Mouse (Mus musculus) granulocyte monocyte progenitor cell, adult 5-6 weeks (primary cell): ENCODE data around the gene Tmed8. TPM values are rescaled to one million over a fixed set of nuclear protein-coding genes. Genes with fewer than 3 reads are reported as not detected.

Source experiments
- ATAC-seq: replicated peaks from 2 replicates; pipeline ENCODE4 v1.8.0; 2016; ENCODE audit warnings: mild to moderate bottlenecking, moderate TSS enrichment, inconsistent platforms; ENCODE audit not compliant: poor library complexity, severe bottlenecking
- total RNA-seq, 2 experiments: library from RNA; stranded (forward) in 1 of 2; stranded (reverse) in 1 of 2; fragments of 200-712, 200-1000 nt in 1 of 2; fragments of >200 nt in 1 of 2; fragmentation: Nextera tagmentation in 1 of 2; gene quantifications; 2 replicates each; pipeline ENCODE4 v1.2.3; 2014 to 2017

Tmed8 gene
- total RNA-seq, 2 experiments from 2014 or later = 8.0 to 9.6 TPM

DNA sequence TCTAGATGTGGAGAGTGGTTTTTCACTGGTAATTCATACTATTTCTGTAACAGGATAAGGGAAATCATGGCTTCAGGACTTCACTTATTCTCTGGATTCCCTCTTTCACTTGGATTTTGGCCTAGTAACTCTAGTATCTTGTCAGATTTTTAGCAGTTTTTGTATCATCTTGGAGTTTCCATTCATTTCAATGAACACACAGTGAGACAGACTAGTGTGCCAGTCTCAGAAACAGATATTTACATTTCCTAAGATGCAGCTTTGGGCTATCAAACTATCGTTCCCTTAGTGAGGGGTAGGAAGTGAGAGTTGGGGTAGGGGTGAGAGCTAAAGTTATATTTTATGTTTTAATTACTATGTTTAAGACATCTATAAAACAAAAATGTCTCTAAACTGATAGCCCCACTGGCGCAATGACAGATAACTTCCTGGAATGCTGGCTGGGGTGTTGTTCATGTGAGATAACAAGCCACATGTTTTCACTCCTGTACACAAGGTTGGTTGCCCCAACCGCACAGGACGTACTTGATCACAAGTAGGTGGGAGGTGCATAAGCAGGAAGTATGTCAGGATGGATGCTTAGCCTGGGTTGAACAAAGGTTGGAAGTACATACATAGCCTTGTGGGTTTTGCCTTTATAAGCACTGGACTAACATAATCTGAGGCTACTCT is 78.2 kb downstream of the Tmed8 start:
- ATAC-seq = no peak

Other genes starting within 250 kb of the Tmed8 start
- not detected in 2 replicates for gene Zdhhc22, start 210.0 kb downstream of the Tmed8 start, total RNA-seq (2014; fragmentation: Nextera tagmentation)
- not detected in 2 replicates for gene Zdhhc22, start 210.0 kb downstream of the Tmed8 start, total RNA-seq (2017)
- not detected in 2 replicates for gene Tmem63c, start 179.1 kb downstream of the Tmed8 start, total RNA-seq (2014; fragmentation: Nextera tagmentation)
- gene Tmem63c, start 179.1 kb downstream of the Tmed8 start, total RNA-seq (2017) = not detected in 2 replicates
- not detected in 2 replicates for gene Ngb, start 97.9 kb downstream of the Tmed8 start, total RNA-seq (2014; fragmentation: Nextera tagmentation)
- not detected in 2 replicates for gene Ngb, start 97.9 kb downstream of the Tmed8 start, total RNA-seq (2017)
- gene Gstz1, start 53.3 kb downstream of the Tmed8 start, total RNA-seq (2014; fragmentation: Nextera tagmentation) = 34.2 and 45.7 TPM in 2 replicates
- 22.3 and 28.8 TPM in 2 replicates for gene Gstz1, start 53.3 kb downstream of the Tmed8 start, total RNA-seq (2017)
- gene Pomt2, start 52.5 kb downstream of the Tmed8 start, total RNA-seq (2014; fragmentation: Nextera tagmentation) = 8.8 and 11.8 TPM in 2 replicates
- gene Pomt2, start 52.5 kb downstream of the Tmed8 start, total RNA-seq (2017) = 7.9 and 9.8 TPM in 2 replicates
- 3.2 TPM in 1 of 2 replicates, not detected in the other for gene Samd15, start 731 bp downstream of the Tmed8 start, total RNA-seq (2014; fragmentation: Nextera tagmentation)
- not detected in 2 replicates for gene Samd15, start 731 bp downstream of the Tmed8 start, total RNA-seq (2017)
- 1.8 TPM in 1 of 2 replicates, not detected in the other for gene Noxred1, start 38.3 kb upstream of the Tmed8 start, total RNA-seq (2014; fragmentation: Nextera tagmentation)
- not detected in 2 replicates for gene Noxred1, start 38.3 kb upstream of the Tmed8 start, total RNA-seq (2017)
- 25.9 and 56.4 TPM in 2 replicates for gene Vipas39, start 65.8 kb upstream of the Tmed8 start, total RNA-seq (2014; fragmentation: Nextera tagmentation)
- gene Vipas39, start 65.8 kb upstream of the Tmed8 start, total RNA-seq (2017) = 27.2 and 31.0 TPM in 2 replicates
- gene Ahsa1, start 66.0 kb upstream of the Tmed8 start, total RNA-seq (2014; fragmentation: Nextera tagmentation) = 174 and 185 TPM in 2 replicates
- gene Ahsa1, start 66.0 kb upstream of the Tmed8 start, total RNA-seq (2017) = 310 and 324 TPM in 2 replicates
- gene Ism2, start 99.3 kb upstream of the Tmed8 start, total RNA-seq (2014; fragmentation: Nextera tagmentation) = not detected in 2 replicates
- not detected in 2 replicates for gene Ism2, start 99.3 kb upstream of the Tmed8 start, total RNA-seq (2017)
- 124 and 145 TPM in 2 replicates for gene Sptlc2, start 187.9 kb upstream of the Tmed8 start, total RNA-seq (2014; fragmentation: Nextera tagmentation)
- 153 and 160 TPM in 2 replicates for gene Sptlc2, start 187.9 kb upstream of the Tmed8 start, total RNA-seq (2017)
- 123 and 162 TPM in 2 replicates for gene Slirp, start 243.4 kb upstream of the Tmed8 start, total RNA-seq (2014; fragmentation: Nextera tagmentation)
- gene Slirp, start 243.4 kb upstream of the Tmed8 start, total RNA-seq (2017) = 102 and 106 TPM in 2 replicates
- 65.3 and 73.7 TPM in 2 replicates for gene Alkbh1, start 243.6 kb upstream of the Tmed8 start, total RNA-seq (2014; fragmentation: Nextera tagmentation)
- gene Alkbh1, start 243.6 kb upstream of the Tmed8 start, total RNA-seq (2017) = 58.4 and 70.3 TPM in 2 replicates